21 mouse cellular contexts compared by ENCODE assay signal in genomic region chr4:124738783-124739182, GRCm38 (mm10).
"Had no signal": no experiment of that assay in that cellular context is flagged by ENCODE, and none has a peak within 500 bp of the region (broad histone marks: within the 10 kb centered on the region; RNA-seq: fewer than 3 reads in every experiment).

No protein-coding gene starts in this region.

- H3K27ac ChIP-seq: liver, embryonic 13.5 days; liver, embryonic 15.5 days; lung, embryonic 15.5 days; midbrain, embryonic 12.5 days; neural tube, embryonic 12.5 days had no signal

- ATAC-seq: liver, postnatal 0 days; midbrain, embryonic 16.5 days had no signal

- H3K27me3 ChIP-seq: liver, embryonic 13.5 days; liver, embryonic 15.5 days; lung, embryonic 15.5 days; midbrain, embryonic 12.5 days; neural tube, embryonic 12.5 days had no signal

- H3K4me3 ChIP-seq: liver, embryonic 13.5 days; liver, embryonic 15.5 days; lung, embryonic 15.5 days; midbrain, embryonic 12.5 days; neural tube, embryonic 12.5 days had no signal

- H3K9ac ChIP-seq: liver, embryonic 13.5 days; liver, embryonic 15.5 days; liver, postnatal 0 days; lung, embryonic 15.5 days; midbrain, embryonic 12.5 days; neural tube, embryonic 12.5 days had no signal

- DNase-seq: liver; liver, embryonic 13.5 days; liver, postnatal 0 days; lung, adult 2 months; lung, postnatal 10 days; lung, postnatal 4 days; midbrain, embryonic 14.5 days; retina, postnatal 1 day; right cerebral cortex, adult 18-20 months; right cerebral cortex, postnatal 25 days; right cerebral cortex, postnatal 4 days; spleen, adult 18-20 months; thymus, adult 2 months; thymus, postnatal 25 days; thymus, postnatal 4 days had no signal

- H3K9me3 ChIP-seq: liver, embryonic 13.5 days; liver, embryonic 15.5 days; lung, embryonic 15.5 days; midbrain, embryonic 12.5 days; neural tube, embryonic 12.5 days had no signal

- H3K36me3 ChIP-seq: lung, embryonic 15.5 days; neural tube, embryonic 12.5 days had no signal

- H3K4me2 ChIP-seq: liver, embryonic 11.5 days; liver, embryonic 13.5 days; liver, embryonic 15.5 days; lung, embryonic 15.5 days; midbrain, embryonic 12.5 days; neural tube, embryonic 12.5 days had no signal
